Mouse (Mus musculus) liver, postnatal 0 days (tissue): Measurements from ENCODE around the gene Gabbr2. TPM values are rescaled to one million over a fixed set of nuclear protein-coding genes. Genes with fewer than 3 reads are reported as not detected.

ENCODE experiments used
- ATAC-seq: fragments of 200-750 bp; cut with Nextera tagmentation; 2 replicates; pipeline ENCODE4 v1.8.0; 2017; ENCODE audit warnings: mild to moderate bottlenecking, moderate library complexity
- DNase-seq: peaks from one replicate; pipeline ENCODE4 v3.0.0-alpha.2; 2016
- H3K27ac ChIP-seq: fragments of 300-500 bp; sonication (generic); 2 replicates; pipeline ENCODE4 v1.5.1; 2014; ENCODE audit warnings: antibody characterized with exemption, moderate library complexity, mild to moderate bottlenecking, low read depth
- H3K27me3 ChIP-seq: fragments of 300-500 bp; sonication (generic); 2 replicates; pipeline ENCODE4 v1.6.1; 2014; ENCODE audit warnings: low read length, control low read depth, mixed read lengths; ENCODE audit not compliant: insufficient read depth
- H3K36me3 ChIP-seq: fragments of 300-500 bp; sonication (generic); replicated peaks from 2 replicates; pipeline ENCODE4 v1.6.1; 2014; ENCODE audit warnings: mild to moderate bottlenecking, control low read depth, low read length, moderate library complexity, mixed read lengths; ENCODE audit not compliant: insufficient read depth
- H3K4me1 ChIP-seq: fragments of 300-500 bp; sonication (generic); 2 replicates; pipeline ENCODE4 v1.6.1; 2014; ENCODE audit warnings: antibody characterized with exemption, mild to moderate bottlenecking, control low read depth; ENCODE audit not compliant: insufficient read depth
- H3K4me2 ChIP-seq: fragments of 300-500 bp; sonication (generic); 2 replicates; pipeline ENCODE4 v1.6.1; 2014; ENCODE audit warnings: low read depth, mild to moderate bottlenecking, low read length, moderate library complexity, mixed read lengths
- H3K4me3 ChIP-seq: fragments of 300-500 bp; sonication (generic); 2 replicates; pipeline ENCODE4 v1.5.1; 2014; ENCODE audit warnings: low read depth, low read length
- H3K9ac ChIP-seq: fragments of 300-500 bp; sonication (generic); replicated peaks from 2 replicates; pipeline ENCODE4 v1.6.1; 2014; ENCODE audit warnings: mild to moderate bottlenecking, moderate library complexity
- H3K9me3 ChIP-seq: fragments of 300-500 bp; sonication (generic); 2 replicates; pipeline ENCODE4 v1.6.1; 2016; ENCODE audit warnings: mild to moderate bottlenecking, control low read depth, low read length, mixed read lengths
- CTCF ChIP-seq: sonication (generic); IDR thresholded peaks from 2 replicates; pipeline ENCODE4 v1.5.1; 2016; ENCODE audit warnings: antibody characterized with exemption, low read depth
- EP300 ChIP-seq: IDR thresholded peaks from 2 replicates; pipeline ENCODE4 v1.6.1; 2016; ENCODE audit warnings: antibody characterized with exemption, low read depth, mild to moderate bottlenecking
- WGBS: fragments of 180-500 bp; shearing (Covaris S2); extraction: QIAGEN DNeasy Blood & Tissue Kit; methylation state at CpG from one replicate; pipeline ENCODE4 v1.1.7; 2014; ENCODE audit not compliant: insufficient replicate concordance; 5-methylcytosine and 5-hydroxymethylcytosine counted together
- polyA plus RNA-seq: library from polyadenylated mRNA; unstranded; fragments of >200 nt; fragmentation: Nextera tagmentation; extraction: Ambion mirVana; gene quantifications from 2 replicates; pipeline ENCODE4 v1.2.1, GENCODE M21; 2015

The Gabbr2 gene
- polyA plus RNA-seq, 1 experiment from 2014 or later = 0.20 TPM

- H3K4me3 ChIP-seq = no peak overlapping the region
- no peak for ATAC-seq
- H3K4me1 ChIP-seq = no peaks in the 10 kb centered on the region
- H3K27me3 ChIP-seq = no peaks in the 10 kb centered on the region
- no peak for DNase-seq
- no peak for TF ChIP-seq EP300
- TF ChIP-seq CTCF = no peak
- H3K9ac ChIP-seq = no peak overlapping the region
- H3K27ac ChIP-seq = no peak overlapping the region
- H3K36me3 ChIP-seq = no peaks in the 10 kb centered on the region
- 82% methylated on average over 7 of the region's 7 CpGs for WGBS
- no peak overlapping the region for H3K4me2 ChIP-seq
- no peaks in the 10 kb centered on the region for H3K9me3 ChIP-seq
Measured at GRCm38 (mm10) chr4:46802386-46802785, 189.3 kb downstream of the Gabbr2 start.

GRCm38 (mm10) chr4:46799904-46800303 is 191.8 kb downstream of the Gabbr2 start:
- Histone ChIP-seq H3K4me3 (no peak overlapping the region), H3K9ac (no peak overlapping the region), H3K4me2 (no peak overlapping the region), H3K27me3 (no peaks in the 10 kb centered on the region), H3K9me3 (no peaks in the 10 kb centered on the region), H3K4me1 (no peaks in the 10 kb centered on the region), H3K27ac (no peak overlapping the region), H3K36me3 (no peaks in the 10 kb centered on the region)
- DNase-seq = no peak
- no peak for ATAC-seq
- WGBS = 53% methylated on average over 4 of the region's 4 CpGs
- TF ChIP-seq CTCF (no peak), EP300 (no peak)

GRCm38 (mm10) chr4:46795707-46796106 is 196.0 kb downstream of the Gabbr2 start:
- peak; percentile 25 for TF ChIP-seq CTCF
- no peak for TF ChIP-seq EP300
- ATAC-seq = no peak
- Histone ChIP-seq H3K9me3 (no peaks in the 10 kb centered on the region), H3K9ac (no peak overlapping the region), H3K27ac (no peak overlapping the region), H3K27me3 (no peaks in the 10 kb centered on the region), H3K4me1 (peaks cover 4% of the 10 kb centered on the region; the same call in 1 of the 2 replicates), H3K36me3 (no peaks in the 10 kb centered on the region), H3K4me3 (no peak overlapping the region), H3K4me2 (no peak overlapping the region)
- 65% methylated on average over 7 of the region's 7 CpGs for WGBS
- no peak for DNase-seq

DNA sequence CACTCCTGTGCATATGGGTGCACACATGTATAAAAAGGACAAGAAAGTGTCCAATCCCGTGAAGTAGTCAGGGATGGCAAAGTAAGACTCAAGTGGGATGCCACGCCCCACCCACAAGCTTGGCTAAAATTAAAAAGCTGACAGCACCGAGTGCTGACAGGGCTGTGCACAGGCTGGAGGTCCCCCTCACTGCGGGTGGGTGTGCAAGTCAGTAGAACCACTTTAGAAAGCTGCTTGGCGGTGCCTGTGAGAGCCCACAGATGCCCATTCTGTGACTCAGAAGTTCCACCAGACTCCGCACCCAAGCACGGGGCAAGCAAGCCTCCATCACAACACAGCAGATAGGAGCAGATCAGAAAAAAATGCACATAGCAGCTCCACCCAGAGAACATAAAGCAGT is 197.1 kb downstream of the Gabbr2 start:
- Histone ChIP-seq H3K27ac (no peak overlapping the region), H3K4me3 (no peak overlapping the region), H3K36me3 (no peaks in the 10 kb centered on the region), H3K4me2 (no peak overlapping the region), H3K4me1 (peaks cover 4% of the 10 kb centered on the region; the same call in 1 of the 2 replicates), H3K27me3 (no peaks in the 10 kb centered on the region), H3K9ac (no peak overlapping the region), H3K9me3 (no peaks in the 10 kb centered on the region)
- 82% methylated on average over 7 of the region's 7 CpGs for WGBS
- TF ChIP-seq CTCF (no peak), EP300 (no peak)
- no peak for ATAC-seq
- DNase-seq = no peak

GRCm38 (mm10) chr4:46792280-46793026 is 199.2 kb downstream of the Gabbr2 start:
- no peak for TF ChIP-seq EP300
- TF ChIP-seq CTCF = no peak
- 84% methylated on average over 9 of the region's 9 CpGs for WGBS
- Histone ChIP-seq H3K4me3 (no peak overlapping the region), H3K27ac (no peak overlapping the region), H3K36me3 (no peaks in the 10 kb centered on the region), H3K9ac (no peak overlapping the region), H3K27me3 (no peaks in the 10 kb centered on the region), H3K4me2 (no peak overlapping the region), H3K9me3 (no peaks in the 10 kb centered on the region), H3K4me1 (peaks cover 4% of the 10 kb centered on the region; the same call in 1 of the 2 replicates)
- no peak for ATAC-seq
- DNase-seq = no peak

DNA sequence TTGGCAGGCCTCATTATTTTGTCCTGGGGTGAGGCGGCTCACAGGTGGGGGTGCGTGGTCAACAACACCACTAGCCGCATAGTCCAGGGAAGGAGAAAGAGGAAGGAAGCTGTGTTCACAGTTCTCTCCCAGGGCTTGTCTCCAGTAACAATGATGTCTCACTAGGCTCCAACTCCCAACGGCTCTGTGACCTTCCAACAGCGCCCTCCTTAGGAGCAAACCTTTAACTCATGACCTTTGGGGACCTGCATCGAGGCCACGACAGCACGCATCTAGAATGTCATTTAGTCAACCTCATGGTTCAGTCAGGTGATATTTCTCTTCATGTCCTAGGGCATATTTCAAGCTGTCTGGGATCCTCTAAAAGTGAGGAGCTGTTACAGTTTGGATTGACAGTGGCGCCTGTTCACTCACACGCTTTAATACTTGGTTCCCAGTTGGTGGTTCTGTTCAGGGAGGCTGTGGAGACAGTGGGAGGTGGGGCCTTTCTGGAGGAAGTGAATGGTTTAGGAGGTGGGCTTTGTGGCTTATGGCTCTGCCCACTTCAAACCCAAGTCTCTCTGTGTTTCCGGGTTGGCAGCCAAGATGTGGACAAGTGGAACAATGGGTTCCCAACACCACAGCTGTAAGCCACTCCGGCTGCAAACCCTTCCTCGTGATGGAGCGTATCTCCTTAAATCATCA is 200.3 kb downstream of the Gabbr2 start:
- no peak overlapping the region for H3K9ac ChIP-seq
- H3K27me3 ChIP-seq = no peaks in the 10 kb centered on the region
- no peak overlapping the region for H3K27ac ChIP-seq
- H3K36me3 ChIP-seq = no peaks in the 10 kb centered on the region
- H3K4me3 ChIP-seq = no peak overlapping the region
- no peak for ATAC-seq
- H3K4me1 ChIP-seq = peaks cover 4% of the 10 kb centered on the region; the same call in 1 of the 2 replicates
- WGBS = 44% methylated on average over 14 of the region's 14 CpGs
- H3K9me3 ChIP-seq = no peaks in the 10 kb centered on the region
- TF ChIP-seq EP300 (no peak), CTCF (peak; percentile 25; the same call in 1 of the 2 replicates)
- no peak overlapping the region for H3K4me2 ChIP-seq
- DNase-seq = no peak
